Mouse (Mus musculus) CD8-positive naive resting alpha-beta T cell, adult 2 months (primary cell): ENCODE data around the gene Slc39a3.
"Not testable (repeated sequence)": the region's sequence is repeated elsewhere in the genome, so short reads cannot be mapped to it uniquely, and the experiment has no call there.

Experiments
- DNase-seq, 2 experiments: peaks; one replicate each; pipeline ENCODE4 v3.0.0; 2022; ENCODE audit warnings: low read depth in 2 of 2, low spot score in 2 of 2

The Slc39a3 gene

DNA sequence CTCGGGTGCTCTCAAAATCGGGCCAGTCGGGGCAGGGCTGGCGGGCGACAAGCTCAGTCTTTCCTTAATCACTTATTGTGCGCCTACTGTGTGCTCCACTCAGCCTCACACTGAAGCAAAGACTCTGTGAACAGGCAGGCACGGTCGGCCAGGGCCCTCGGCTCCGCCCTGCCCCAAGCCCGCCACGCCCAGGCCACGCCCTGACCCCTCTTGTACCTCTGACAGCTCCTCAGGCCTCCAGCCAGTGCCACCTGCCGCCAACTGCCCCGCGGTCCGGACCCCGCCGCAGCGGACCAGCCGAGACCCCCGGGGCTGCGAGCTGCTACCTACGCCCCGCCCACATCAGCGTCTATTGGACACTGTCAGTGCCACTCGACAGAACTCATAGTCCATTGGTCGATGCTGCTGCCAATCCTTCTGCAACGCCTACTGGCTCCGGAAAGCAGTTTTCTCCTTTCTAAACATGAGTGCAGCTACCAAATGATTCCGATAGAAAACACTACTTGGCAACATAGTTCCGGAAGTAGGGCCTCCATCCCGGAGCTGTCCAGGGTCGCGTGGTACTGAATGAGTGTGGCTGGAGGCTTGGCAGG, at the start of gene Slc39a3:
Gene Slc39a3, minus strand, starts transcription at position 439 of the 593 bp plus-strand sequence.
- DNase-seq: peak; percentile 93 to 95

DNA sequence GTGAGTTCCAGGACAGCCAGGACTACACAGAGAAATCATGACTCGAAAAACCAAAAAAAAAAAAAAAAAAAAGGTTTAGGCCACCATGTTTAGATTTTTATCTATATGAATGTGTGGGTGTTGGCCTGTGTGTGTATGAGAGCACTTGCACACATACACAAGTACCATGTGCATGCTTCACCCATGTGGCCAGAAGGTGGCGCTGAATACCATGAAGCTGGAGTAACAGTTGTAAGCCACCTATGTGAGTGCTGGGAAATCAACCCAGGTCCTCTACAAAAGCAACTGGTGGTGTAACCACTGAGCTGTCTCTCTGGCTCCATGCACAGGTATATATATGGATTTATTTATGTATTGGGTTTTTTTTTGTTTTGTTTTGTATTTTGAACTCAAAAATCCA, 49.8 kb upstream of the Slc39a3 start:
- peak in 1 of 2 experiments; percentile 31 for DNase-seq

DNA sequence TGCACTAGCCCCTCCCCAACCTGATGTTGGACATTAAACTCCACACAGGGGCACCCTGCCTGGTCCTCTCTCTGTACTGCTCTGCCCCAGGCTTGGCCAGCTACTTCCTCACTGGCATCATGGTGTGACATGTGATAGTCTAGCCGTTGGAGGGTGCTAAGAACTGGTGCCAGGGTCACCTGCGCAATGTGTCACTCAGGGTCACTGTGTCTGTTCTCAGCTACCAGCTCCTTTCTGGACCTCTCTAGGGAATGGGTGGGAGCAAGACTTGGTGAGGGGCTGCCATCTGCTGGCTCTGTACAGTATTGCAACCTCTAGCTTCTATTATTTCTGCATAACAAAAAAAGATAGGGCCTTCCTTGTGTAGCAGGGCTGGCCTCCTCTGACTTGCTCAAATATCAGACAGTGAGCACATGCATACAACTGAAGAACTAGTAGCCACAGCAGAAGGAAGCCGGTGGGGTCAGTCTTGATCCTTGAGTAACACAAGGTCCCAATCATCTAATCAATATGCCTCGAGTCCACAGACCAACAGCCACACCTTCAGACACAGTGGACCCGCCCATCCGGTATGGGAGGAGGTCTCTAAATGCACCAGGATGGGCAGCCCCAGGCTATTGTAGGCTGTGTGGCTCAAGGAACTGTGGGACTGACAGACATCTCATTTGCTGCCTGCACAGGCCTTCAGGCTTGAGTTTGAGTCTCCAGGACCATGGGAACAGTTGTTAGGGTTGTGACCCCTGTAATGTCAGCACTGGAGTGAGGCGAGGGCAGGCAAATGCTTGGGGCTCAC, 45.1 kb upstream of the Slc39a3 start:
- DNase-seq: peak; percentile 58 to 70

DNA sequence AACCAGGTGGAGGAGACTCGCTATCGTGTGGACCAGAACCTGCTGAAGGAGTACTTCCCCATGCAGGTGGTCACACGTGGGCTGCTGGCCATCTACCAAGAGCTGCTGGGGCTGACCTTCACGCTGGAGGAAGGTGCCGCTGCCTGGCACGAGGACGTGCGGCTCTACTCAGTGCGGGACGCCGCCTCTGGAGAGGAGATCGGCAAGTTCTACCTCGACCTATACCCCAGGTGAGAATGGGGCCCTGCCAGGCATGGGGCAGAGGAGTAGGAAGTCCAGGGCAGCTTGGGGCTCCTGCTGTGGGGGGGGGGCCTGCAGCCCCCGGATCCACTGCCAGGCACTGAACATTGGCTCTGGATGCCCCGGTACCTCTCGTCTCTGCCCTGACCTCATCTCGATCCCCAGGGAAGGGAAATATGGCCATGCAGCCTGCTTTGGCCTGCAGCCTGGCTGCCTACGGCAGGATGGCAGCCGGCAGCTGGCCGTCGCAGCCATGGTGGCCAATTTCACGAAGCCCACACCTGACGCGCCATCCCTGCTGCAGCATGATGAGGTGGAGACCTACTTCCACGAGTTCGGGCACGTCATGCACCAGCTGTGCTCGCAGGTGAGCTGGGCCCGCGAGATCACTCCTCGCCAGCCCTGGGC, 42.9 kb upstream of the Slc39a3 start:
- no peak for DNase-seq

DNA sequence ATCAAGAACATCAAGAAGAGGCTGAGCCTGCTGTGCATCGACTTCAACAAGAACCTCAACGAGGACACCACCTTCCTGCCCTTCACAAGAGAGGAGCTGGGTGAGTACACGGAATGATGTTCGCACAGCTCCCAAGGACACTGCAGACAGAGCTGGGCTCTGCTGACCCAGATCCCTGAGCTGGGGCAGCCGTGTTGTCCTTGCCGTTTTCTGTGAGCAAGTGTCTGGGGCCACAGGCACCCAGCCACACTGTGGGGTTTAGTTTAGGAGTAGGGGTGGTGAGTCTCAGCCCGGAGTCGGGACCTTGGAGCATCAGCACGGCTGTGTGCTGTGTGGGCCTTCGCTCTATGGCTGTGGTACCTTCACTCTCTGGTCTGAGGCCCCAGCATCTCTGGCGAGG, 40.7 kb upstream of the Slc39a3 start:
- no peak for DNase-seq

DNA sequence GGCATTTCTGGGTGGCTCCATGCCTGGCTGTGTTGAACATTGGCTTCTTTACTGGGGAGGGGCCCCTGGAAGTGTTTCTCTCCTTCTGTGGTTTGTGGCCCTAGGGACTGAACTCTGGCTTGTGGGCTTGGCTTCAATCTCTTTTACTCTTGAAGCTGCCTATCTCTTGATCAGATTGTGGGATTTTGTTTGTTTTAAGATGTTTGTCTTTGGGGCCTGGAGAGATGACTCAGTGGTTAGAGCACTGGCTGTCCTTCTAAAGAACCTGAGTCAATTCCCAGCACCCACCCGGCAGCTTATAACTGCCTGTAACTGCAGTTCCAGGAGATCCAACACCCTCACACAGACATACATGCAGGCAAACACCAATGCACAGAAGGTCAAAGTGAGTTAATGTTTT, 39.1 kb upstream of the Slc39a3 start:
- no peak for DNase-seq

DNA sequence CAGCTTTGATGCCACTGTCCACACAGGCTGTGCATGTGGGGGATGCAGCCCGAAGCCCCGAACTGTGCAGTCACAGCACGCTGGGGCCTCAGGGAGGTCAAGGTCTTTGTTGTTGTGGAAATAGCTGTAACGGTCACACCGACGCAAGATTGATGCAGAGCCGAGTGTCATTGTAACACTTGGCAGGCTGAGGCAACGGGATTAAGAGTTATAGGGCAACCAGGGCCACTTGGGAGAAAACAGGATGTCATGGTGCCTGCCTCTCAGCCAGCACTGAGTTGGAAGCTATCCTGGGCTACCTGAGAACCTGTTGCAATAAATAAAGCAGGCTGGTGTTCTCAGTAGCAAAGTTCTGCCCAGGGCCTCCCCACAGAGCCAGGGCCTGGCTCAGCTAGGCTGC, 38.5 kb upstream of the Slc39a3 start:
- DNase-seq: no peak

DNA sequence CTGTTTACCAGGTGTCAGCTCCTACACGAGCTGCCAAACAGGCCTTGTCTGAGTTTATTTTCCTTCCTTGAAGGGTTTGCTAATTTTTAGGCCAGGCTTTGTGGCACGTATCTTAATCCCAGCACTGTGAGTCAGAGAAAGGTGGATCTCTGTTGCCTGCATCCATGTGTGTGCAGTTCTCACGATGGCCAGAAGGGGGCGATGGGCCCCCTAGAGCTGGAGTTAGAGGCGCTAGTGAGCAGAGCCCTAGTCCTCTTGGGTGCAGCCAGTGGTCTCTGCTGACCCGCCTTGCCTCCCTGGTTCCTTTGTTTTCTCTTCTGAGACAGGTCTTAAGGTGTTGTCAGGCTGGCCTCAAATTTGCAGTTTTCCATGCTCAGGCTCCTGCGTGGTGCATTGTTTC, 36.2 kb upstream of the Slc39a3 start:
- DNase-seq: peak in 1 of 2 experiments; percentile 12

DNA sequence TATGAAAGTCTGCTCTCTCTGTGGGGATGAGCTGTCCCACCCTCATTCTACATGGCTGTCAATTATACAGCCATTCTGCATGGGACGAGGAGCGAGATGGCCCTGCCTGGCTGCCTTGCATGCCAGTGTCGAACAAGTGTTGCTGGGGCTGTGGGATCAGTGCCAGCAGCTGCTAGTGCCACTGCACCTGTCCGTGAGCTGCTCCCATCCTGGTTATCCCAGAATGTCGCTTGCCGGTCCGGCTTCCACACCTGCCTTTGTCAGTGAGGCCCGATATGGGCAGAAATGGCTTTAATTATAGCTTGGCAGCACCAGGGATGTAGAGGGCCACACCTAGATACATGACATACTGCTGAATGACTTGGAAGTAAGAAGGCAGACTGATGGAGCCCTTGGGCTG, 35.1 kb upstream of the Slc39a3 start:
- no peak for DNase-seq

DNA sequence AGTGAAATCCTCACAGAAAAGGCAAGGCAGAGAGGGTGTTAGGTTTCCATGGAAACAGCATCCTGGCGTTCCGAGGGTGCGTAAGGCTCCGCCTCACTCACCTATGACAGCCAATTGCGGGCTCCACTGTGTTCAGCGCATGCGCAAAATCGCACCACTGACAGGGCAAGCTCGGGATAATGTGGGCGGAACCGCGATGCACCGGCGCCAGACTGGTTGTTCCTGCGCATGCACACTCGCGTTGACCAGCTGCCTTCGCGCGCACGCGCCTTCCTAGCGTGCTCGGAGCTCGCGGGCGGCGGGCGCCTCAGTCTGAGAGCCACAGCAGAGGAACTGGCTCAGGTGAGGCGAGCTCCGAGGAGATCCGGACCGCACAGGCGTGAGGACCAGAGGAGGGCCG, 32.6 kb upstream of the Slc39a3 start, which contains the start of gene Thop1:
Gene Thop1, plus strand, starts transcription at position 200 of the 400 bp plus-strand sequence.
- DNase-seq: peak; percentile 94

DNA sequence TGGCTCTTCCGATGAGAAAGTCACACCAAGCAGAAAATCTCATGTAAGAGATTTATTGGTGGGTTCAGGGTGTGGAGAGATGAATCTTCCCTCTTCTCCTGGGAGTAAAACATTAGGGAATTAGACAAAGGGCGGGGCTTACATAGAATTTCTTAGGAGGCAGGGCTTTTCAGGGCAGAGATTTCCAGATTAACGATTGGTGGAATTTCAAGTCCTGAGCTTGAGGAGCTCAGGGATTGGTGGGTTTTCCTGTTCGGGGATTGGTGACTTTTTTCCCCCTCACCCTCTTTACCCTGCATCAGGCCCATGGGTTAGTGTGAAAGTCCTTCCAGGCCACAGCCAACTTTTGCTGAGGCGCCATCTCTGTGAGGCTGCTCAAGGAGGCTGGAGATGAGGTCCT, 31.5 kb upstream of the Slc39a3 start:
- no peak for DNase-seq

DNA sequence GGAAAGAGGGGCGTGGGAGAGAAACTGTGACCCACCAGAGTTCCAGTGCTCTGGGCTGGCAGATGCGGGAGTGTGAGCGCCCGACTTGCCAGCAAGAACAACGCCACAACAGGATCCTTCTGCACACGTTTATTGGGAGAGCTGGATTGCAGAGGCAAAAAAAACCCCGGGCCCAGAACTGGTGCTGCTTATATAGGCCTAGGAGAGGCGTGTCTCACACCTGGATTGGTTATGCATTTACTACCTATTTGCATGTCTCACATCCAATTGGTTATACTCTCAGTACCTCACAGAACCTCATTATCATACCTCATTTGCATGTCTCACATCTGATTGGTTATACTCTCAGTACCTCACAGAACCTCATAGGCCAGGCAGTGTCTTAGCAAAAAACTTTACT, 27.3 kb upstream of the Slc39a3 start:
- DNase-seq: not testable (repeated sequence)

DNA sequence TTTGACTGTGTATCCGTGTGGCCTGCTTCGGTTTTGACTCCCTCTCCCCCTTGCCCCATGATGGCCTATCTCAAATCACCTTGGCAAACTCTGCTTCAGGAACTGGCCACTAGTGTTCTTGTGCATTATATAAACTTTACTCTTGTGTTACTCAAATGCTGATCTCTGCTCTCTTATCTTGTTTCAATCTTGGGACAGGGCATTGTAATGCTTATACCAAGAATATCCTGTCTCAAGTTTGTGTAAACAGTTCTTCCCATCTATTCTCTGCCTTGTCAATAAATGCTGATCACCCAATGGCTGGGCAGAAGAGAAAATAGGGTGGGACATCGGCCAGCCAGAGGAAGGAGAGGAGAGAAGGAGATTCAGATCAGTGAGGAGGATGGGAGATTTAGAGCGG, 25.5 kb upstream of the Slc39a3 start:
- no peak for DNase-seq

DNA sequence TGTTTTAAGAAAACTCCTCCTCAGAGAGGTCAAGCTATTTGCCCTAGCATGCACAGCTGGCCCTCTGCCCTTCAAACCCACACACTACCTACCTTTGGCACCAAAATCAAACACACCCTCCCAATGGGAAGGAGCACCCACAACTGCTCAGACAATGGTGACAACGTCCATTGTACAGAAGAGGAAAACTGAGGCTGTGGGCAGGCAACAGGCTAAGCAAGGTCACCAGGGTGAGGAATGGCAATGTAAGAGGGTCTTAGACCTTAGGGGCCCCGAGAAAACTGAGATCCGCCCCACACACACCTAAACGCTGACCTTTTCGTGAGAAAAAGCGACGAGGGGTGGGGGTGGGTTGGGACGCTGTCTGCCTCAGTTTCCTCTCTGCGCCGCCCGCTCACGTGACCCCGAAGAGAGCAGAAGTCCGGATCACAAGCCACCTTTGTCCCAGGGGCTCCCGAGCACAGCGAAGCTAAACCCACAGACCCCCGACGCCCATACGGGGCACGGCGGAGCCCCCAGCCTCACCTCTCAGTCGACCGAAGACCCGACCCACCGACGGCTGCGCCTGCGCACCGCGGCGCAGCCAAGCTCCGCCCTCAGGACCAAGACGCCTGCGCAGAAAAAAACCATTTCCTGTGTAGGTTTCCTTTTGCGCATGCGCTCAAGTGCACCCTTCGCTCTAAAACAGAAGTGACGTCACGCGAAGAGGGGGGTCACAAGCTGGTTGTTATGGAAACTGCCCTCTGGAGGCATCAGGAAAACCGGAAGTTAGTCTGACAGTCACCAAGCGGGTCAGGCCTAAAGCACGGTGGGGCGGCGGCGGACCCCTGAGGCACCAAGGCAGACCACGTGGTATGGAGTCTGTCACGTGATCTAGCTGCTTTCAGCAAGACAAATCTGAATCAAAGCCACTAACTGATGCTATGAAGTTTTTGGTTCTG, 22.6 kb upstream of the Slc39a3 start, which contains the start of gene Sgta:
Gene Sgta, minus strand, starts transcription at position 579 of the 941 bp plus-strand sequence.
- peak; percentile 96 to 97 for DNase-seq

DNA sequence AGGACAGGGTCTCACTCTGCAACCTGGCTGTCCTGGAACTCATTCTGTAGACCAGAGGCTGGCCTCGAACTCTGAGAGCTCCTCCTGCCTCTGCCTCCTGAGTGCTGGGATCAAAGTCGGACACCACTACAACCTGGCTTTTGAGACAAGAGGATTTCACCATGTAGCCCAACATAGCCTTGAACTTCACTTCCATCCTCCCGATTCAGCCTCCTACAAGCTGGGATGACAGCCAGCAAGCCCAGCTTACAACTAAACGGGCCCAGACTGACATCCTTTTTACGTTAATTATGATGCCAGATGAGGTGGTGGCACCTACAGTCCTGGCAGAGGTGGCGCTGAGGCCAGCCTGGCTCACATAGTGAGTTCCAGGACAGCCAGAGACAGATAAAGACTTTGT, 21.7 kb upstream of the Slc39a3 start:
- no peak for DNase-seq

DNA sequence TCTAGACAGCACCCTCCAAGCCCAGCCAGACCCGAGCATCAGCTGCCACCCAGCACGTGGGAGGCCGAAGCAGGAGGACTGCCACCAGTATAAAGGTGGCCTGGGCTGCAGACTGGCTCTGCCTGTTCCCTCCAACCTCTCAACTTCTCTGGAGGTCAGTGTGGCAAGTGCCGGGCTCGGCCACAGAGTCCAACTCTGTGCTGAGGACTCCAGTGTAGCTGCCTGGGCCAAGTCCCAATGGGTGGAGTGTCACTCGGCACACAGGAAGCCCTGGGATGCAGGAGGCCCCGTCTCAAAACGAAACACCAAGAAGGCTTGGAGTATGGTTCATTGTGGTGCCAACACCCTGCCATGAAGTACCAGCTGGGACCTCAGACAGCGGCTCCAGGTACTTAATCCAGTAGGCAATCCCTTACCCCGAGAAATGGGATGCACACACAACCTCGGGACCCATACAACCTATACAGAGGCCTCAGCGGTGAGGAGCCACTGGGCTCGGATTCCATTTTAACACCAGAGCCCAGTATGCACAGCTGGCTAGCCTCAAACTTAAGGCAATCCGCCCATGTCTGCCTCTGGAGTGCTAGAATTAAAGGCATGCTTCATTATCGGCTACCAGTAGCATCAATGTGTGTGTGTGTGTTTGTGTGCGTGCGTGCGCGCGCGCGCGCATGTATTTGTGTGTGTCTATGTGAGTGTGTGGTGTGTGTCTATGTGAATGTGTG, 20.3 kb upstream of the Slc39a3 start:
- no peak for DNase-seq

DNA sequence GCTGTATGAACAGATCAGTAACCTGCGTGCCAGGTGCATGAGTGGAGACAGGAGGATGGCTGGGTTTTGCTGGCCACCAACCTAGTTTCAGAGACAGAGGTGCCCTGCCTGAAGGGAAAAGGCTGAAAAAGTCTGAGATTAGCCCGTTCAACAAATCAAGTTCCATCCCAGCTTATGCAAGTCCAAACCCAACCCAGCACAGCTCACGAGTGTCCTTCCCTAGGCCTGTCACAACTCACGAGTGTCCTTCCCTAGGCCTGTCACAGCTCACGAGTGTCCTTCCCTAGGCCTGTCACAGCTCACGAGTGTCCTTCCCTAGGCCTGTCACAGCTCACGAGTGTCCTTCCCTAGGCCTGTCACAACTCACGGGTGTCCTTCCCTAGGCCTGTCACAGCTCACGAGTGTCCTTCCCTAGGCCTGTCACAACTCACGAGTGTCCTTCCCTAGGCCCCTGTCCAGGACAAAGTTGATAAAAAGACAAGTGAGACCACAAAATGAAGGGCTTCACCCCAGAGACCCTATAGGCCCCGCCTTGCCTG, 18.6 kb upstream of the Slc39a3 start:
- not testable (repeated sequence) for DNase-seq

DNA sequence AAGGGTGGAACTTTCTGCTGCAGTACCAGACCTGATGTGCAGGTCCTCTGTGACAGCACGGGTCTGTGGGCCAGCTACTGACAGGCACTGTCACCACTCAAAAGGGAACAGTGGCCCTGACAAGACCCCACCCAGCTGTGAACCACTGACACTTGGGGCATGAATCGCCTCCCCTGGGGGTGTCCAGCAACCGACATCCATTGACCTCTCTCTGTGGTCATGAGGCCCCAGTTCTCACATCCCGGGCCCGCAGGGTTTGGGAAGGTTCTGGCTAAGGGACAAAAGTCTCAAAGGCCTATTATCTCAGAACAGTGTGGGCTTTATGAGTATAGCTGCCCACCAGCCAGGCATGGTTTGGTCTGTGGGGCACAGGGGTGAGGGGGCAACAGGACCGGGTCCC, 17.9 kb upstream of the Slc39a3 start:
- no peak for DNase-seq

DNA sequence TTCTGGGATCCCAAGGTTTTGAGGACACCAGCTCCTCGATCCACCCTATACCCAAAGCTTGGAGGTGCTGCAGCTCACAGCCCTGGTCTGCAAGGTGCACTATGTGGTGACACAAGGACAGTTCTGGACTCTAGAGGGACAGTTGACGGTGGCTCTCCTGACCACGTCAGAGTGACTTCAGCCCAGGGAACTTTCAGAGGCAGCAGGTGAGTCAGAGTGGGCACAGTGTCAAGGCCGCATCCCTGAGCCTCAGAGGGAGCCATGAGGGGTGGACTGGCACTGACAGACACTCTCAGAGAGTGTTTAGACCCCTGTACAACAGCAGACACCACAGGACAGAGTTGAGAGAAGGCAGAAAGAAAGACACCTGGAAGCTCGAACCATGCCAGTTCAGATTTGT, 15.4 kb upstream of the Slc39a3 start:
- no peak for DNase-seq

DNA sequence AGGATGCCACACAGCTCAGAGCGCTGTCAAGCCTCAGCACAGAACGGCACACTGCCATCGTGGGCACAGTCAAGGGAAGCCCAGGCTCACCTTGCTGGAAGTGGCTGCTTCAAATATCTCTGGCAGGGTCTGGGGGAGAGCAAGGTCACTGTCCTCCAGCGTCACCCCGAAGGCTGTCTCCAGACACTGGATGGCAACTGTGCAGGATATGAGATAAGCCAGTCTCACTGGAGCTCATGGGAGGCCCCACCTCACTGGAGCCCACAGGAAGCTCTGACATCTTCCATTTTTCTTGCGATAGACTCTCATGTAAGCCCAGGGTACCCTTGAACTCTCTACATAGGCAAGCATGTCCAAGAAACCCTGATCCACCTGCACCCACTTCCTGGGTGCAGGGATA, 13.9 kb upstream of the Slc39a3 start:
- no peak for DNase-seq
